Mouse (Mus musculus): ENCODE data around the gene Shcbp1l. TPM values are rescaled to one million over a fixed set of nuclear protein-coding genes. Genes with fewer than 3 reads are reported as not detected.
A peak's percentile ranks its signal among the peaks of the same experiment; 100 is the strongest.
"Not testable (repeated sequence)": the region's sequence is repeated elsewhere in the genome, so short reads cannot be mapped to it uniquely, and the experiment has no call there.

The Shcbp1l gene
- polyA plus RNA-seq, 1 experiment from 2014 or later: 0.15 TPM

GRCm38 (mm10) chr1:153410915-153411314 is 14.0 kb upstream of the Shcbp1l start:
- H3K9ac ChIP-seq; ATAC-seq (ENCODE audit: insufficient number of reproducible peaks, low FRiP score, low TSS enrichment, low read depth); H3K27me3 ChIP-seq; H3K36me3 ChIP-seq; H3K9me3 ChIP-seq; H3K27ac ChIP-seq; H3K4me3 ChIP-seq; H3K4me1 ChIP-seq; H3K4me2 ChIP-seq: not testable (repeated sequence)
- 84% methylated on average over 2 of the region's 4 CpGs for WGBS

GRCm38 (mm10) chr1:153411723-153412122 is 13.2 kb upstream of the Shcbp1l start:
- 86% methylated on average over 6 of the region's 6 CpGs for WGBS
- Histone ChIP-seq H3K4me1 (no peaks in the 10 kb centered on the region), H3K27ac (no peak overlapping the region), H3K36me3 (no peaks in the 10 kb centered on the region), H3K4me2 (no peak overlapping the region), H3K9ac (no peak overlapping the region), H3K4me3 (no peak overlapping the region), H3K9me3 (no peaks in the 10 kb centered on the region), H3K27me3 (no peaks in the 10 kb centered on the region)
- ATAC-seq (ENCODE audit: insufficient number of reproducible peaks, low FRiP score, low TSS enrichment, low read depth): no peak

- not testable (repeated sequence) for H3K27me3 ChIP-seq; H3K4me1 ChIP-seq; H3K4me2 ChIP-seq; ATAC-seq (ENCODE audit: insufficient number of reproducible peaks, low FRiP score, low TSS enrichment, low read depth); H3K4me3 ChIP-seq; H3K27ac ChIP-seq; H3K36me3 ChIP-seq; H3K9ac ChIP-seq; H3K9me3 ChIP-seq
- 87% methylated on average over 3 of the region's 4 CpGs for WGBS
Measured at GRCm38 (mm10) chr1:153412663-153413396, 12.1 kb upstream of the Shcbp1l start.

- not testable (repeated sequence) for H3K4me1 ChIP-seq
Measured at GRCm38 (mm10) chr1:153413397-153414020, 11.5 kb upstream of the Shcbp1l start.

GRCm38 (mm10) chr1:153414114-153414723 is 10.7 kb upstream of the Shcbp1l start:
- not testable (repeated sequence) for H3K27ac ChIP-seq; H3K4me2 ChIP-seq; H3K27me3 ChIP-seq; H3K9me3 ChIP-seq; H3K4me1 ChIP-seq; ATAC-seq (ENCODE audit: insufficient number of reproducible peaks, low FRiP score, low TSS enrichment, low read depth); H3K4me3 ChIP-seq; H3K36me3 ChIP-seq; H3K9ac ChIP-seq
- WGBS: 84% methylated on average over 24 of the region's 24 CpGs

More at GRCm38 (mm10) chr1:153413397-153414020, 11.5 kb upstream of the Shcbp1l start:
- not testable (repeated sequence) for H3K4me3 ChIP-seq; ATAC-seq (ENCODE audit: insufficient number of reproducible peaks, low FRiP score, low TSS enrichment, low read depth); H3K27ac ChIP-seq; H3K9me3 ChIP-seq; H3K36me3 ChIP-seq; H3K27me3 ChIP-seq; H3K4me2 ChIP-seq; H3K9ac ChIP-seq
- WGBS: 68% methylated on average over 13 of the region's 13 CpGs

GRCm38 (mm10) chr1:153414962-153415361 is 10.0 kb upstream of the Shcbp1l start:
- 88% methylated on average over 4 of the region's 4 CpGs for WGBS
- Histone ChIP-seq H3K4me3 (no peak overlapping the region), H3K4me1 (no peaks in the 10 kb centered on the region), H3K9ac (no peak overlapping the region), H3K36me3 (no peaks in the 10 kb centered on the region), H3K9me3 (no peaks in the 10 kb centered on the region), H3K4me2 (no peak overlapping the region), H3K27me3 (no peaks in the 10 kb centered on the region), H3K27ac (no peak overlapping the region)
- ATAC-seq (ENCODE audit: insufficient number of reproducible peaks, low FRiP score, low TSS enrichment, low read depth): no peak

GRCm38 (mm10) chr1:153415742-153416141 is 9.2 kb upstream of the Shcbp1l start:
- not testable (repeated sequence) for H3K4me3 ChIP-seq; H3K27ac ChIP-seq; ATAC-seq (ENCODE audit: insufficient number of reproducible peaks, low FRiP score, low TSS enrichment, low read depth); H3K9ac ChIP-seq; H3K36me3 ChIP-seq; H3K9me3 ChIP-seq; H3K4me1 ChIP-seq; H3K4me2 ChIP-seq; H3K27me3 ChIP-seq
- 63% methylated on average over 3 of the region's 5 CpGs for WGBS

GRCm38 (mm10) chr1:153416271-153416832 is 8.6 kb upstream of the Shcbp1l start:
- H3K4me1 ChIP-seq; H3K4me2 ChIP-seq; ATAC-seq (ENCODE audit: insufficient number of reproducible peaks, low FRiP score, low TSS enrichment, low read depth); H3K9ac ChIP-seq; H3K4me3 ChIP-seq; H3K36me3 ChIP-seq; H3K9me3 ChIP-seq; H3K27me3 ChIP-seq; H3K27ac ChIP-seq: not testable (repeated sequence)
- 79% methylated on average over 3 of the region's 3 CpGs for WGBS

- not testable (repeated sequence) for H3K9ac ChIP-seq; ATAC-seq (ENCODE audit: insufficient number of reproducible peaks, low FRiP score, low TSS enrichment, low read depth); H3K4me2 ChIP-seq; H3K4me1 ChIP-seq; H3K4me3 ChIP-seq; H3K36me3 ChIP-seq; H3K9me3 ChIP-seq; H3K27me3 ChIP-seq; H3K27ac ChIP-seq
- WGBS: 81% methylated on average over 4 of the region's 4 CpGs
Measured at GRCm38 (mm10) chr1:153417805-153418204, 7.2 kb upstream of the Shcbp1l start.

- Histone ChIP-seq H3K4me3 (peak overlapping the region; percentile 54), H3K4me2 (peak overlapping the region; percentile 98), H3K27me3 (peaks cover 17% of the 10 kb centered on the region), H3K9me3 (no peaks in the 10 kb centered on the region), H3K4me1 (peaks cover 14% of the 10 kb centered on the region), H3K36me3 (no peaks in the 10 kb centered on the region), H3K27ac (no peak overlapping the region), H3K9ac (no peak overlapping the region)
- ATAC-seq (ENCODE audit: insufficient number of reproducible peaks, low FRiP score, low TSS enrichment, low read depth): no peak
- 27% methylated on average over 12 of the region's 12 CpGs for WGBS
Measured at GRCm38 (mm10) chr1:153424271-153424670, 691 bp upstream of the Shcbp1l start.

GRCm38 (mm10) chr1:153431158-153431557 is 6.2 kb downstream of the Shcbp1l start:
- Histone ChIP-seq H3K27me3 (peaks cover under 1% of the 10 kb centered on the region; the same call in 1 of the 2 replicates), H3K36me3 (no peaks in the 10 kb centered on the region), H3K4me3 (no peak overlapping the region), H3K4me2 (no peak overlapping the region), H3K4me1 (no peaks in the 10 kb centered on the region), H3K9me3 (no peaks in the 10 kb centered on the region), H3K27ac (no peak overlapping the region), H3K9ac (no peak overlapping the region)
- no peak for ATAC-seq (ENCODE audit: insufficient number of reproducible peaks, low FRiP score, low TSS enrichment, low read depth)
- WGBS: 76% methylated on average over 7 of the region's 7 CpGs

GRCm38 (mm10) chr1:153431701-153432100 is 6.7 kb downstream of the Shcbp1l start:
- ATAC-seq (ENCODE audit: insufficient number of reproducible peaks, low FRiP score, low TSS enrichment, low read depth): no peak
- no peaks in the 10 kb centered on the region for H3K36me3 ChIP-seq
- H3K4me2 ChIP-seq: no peak overlapping the region
- no peaks in the 10 kb centered on the region for H3K27me3 ChIP-seq
- 81% methylated on average over 10 of the region's 10 CpGs for WGBS
- H3K9ac ChIP-seq: no peak overlapping the region
- no peak overlapping the region for H3K27ac ChIP-seq
- no peak overlapping the region for H3K4me3 ChIP-seq
- no peaks in the 10 kb centered on the region for H3K4me1 ChIP-seq
- no peaks in the 10 kb centered on the region for H3K9me3 ChIP-seq

Measured in limb, embryonic 15.5 days (tissue).